Mouse (Mus musculus) adrenal gland, adult (tissue): ENCODE results near the gene Kcne4.
A peak's percentile ranks its signal among the peaks of the same experiment; 100 is the strongest.

Experiments used
- DNase-seq, 2 experiments: peaks; one replicate each; pipeline ENCODE4 v3.0.0; 2022 to 2023; ENCODE audit warnings: low spot score in 1 of 2; ENCODE audit not compliant: inconsistent age in 2 of 2

The Kcne4 gene

GRCm38 (mm10) chr1:78854306-78854705, 37.7 kb downstream of the Kcne4 start:
- no peak for DNase-seq

GRCm38 (mm10) chr1:78859573-78859972, 43.0 kb downstream of the Kcne4 start:
- no peak for DNase-seq

GRCm38 (mm10) chr1:78860056-78860455, 43.5 kb downstream of the Kcne4 start:
- peak in 1 of 2 experiments; percentile 54 for DNase-seq

GRCm38 (mm10) chr1:78862281-78862680, 45.7 kb downstream of the Kcne4 start:
- no peak for DNase-seq

GRCm38 (mm10) chr1:78863833-78864232, 47.3 kb downstream of the Kcne4 start:
- DNase-seq, result peak in 1 of 2 experiments; percentile 56

GRCm38 (mm10) chr1:78864351-78864750, 47.8 kb downstream of the Kcne4 start:
- peak; percentile 55 to 84 for DNase-seq

GRCm38 (mm10) chr1:78864799-78865346, 48.3 kb downstream of the Kcne4 start:
- no peak for DNase-seq

GRCm38 (mm10) chr1:78865991-78866390, 49.4 kb downstream of the Kcne4 start:
- no peak for DNase-seq

- no peak for DNase-seq
Observed at GRCm38 (mm10) chr1:78866455-78866854, 49.9 kb downstream of the Kcne4 start.
